Mouse (Mus musculus) forebrain, embryonic 10.5 days (tissue): Measurements from ENCODE around the gene Strn4. TPM values are rescaled to one million over a fixed set of nuclear protein-coding genes. Genes with fewer than 3 reads are reported as not detected.

ENCODE experiments used
- DNase-seq: peaks from one replicate; pipeline ENCODE4 v3.0.0-alpha.2; 2017; ENCODE audit warnings: low spot score; ENCODE audit errors: extremely low spot score
- H3K27ac ChIP-seq: fragments of 300-500 bp; sonication (generic); 2 replicates; pipeline ENCODE4 v1.5.1; 2016; ENCODE audit warnings: mild to moderate bottlenecking
- H3K27me3 ChIP-seq: fragments of 300-500 bp; sonication (generic); 2 replicates; pipeline ENCODE4 v1.6.1; 2016; ENCODE audit warnings: mild to moderate bottlenecking; ENCODE audit not compliant: poor library complexity, severe bottlenecking
- H3K36me3 ChIP-seq: fragments of 300-500 bp; sonication (generic); replicated peaks from 2 replicates; pipeline ENCODE4 v1.6.1; 2016; ENCODE audit warnings: mild to moderate bottlenecking, moderate library complexity
- H3K4me1 ChIP-seq: fragments of 300-500 bp; sonication (generic); 2 replicates; pipeline ENCODE4 v1.6.1; 2016
- H3K4me3 ChIP-seq: fragments of 300-500 bp; sonication (generic); 2 replicates; pipeline ENCODE4 v1.5.1; 2016; ENCODE audit warnings: mild to moderate bottlenecking, moderate library complexity
- H3K9me3 ChIP-seq: fragments of 300-500 bp; sonication (generic); 2 replicates; pipeline ENCODE4 v1.6.1; 2016; ENCODE audit warnings: mild to moderate bottlenecking, moderate library complexity
- WGBS: fragments of 180-500 bp; shearing (Covaris S2); methylation state at CpG from one replicate; pipeline ENCODE4 v1.1.7; 2016; 5-methylcytosine and 5-hydroxymethylcytosine counted together
- polyA plus RNA-seq: library from polyadenylated mRNA; unstranded; fragments of >200 nt; fragmentation: Nextera tagmentation; extraction: Ambion mirVana; gene quantifications from 2 replicates; pipeline ENCODE4 v1.2.1, GENCODE M21; 2016

Gene Strn4
- polyA plus RNA-seq, 1 experiment from 2014 or later: 120 TPM

GRCm38 (mm10) chr7:16847507-16847906 lies 31.8 kb downstream of the Strn4 start:
- peaks cover 47% of the 10 kb centered on the region for H3K36me3 ChIP-seq

GRCm38 (mm10) chr7:16848579-16848978 lies 32.9 kb downstream of the Strn4 start:
- Histone ChIP-seq H3K9me3 (no peaks in the 10 kb centered on the region), H3K27me3 (peaks cover 13% of the 10 kb centered on the region; the same call in 1 of the 2 replicates), H3K36me3 (peaks cover 55% of the 10 kb centered on the region), H3K27ac (no peak overlapping the region), H3K4me1 (peaks cover 30% of the 10 kb centered on the region), H3K4me3 (no peak overlapping the region)
- WGBS: 11% methylated on average over 17 of the region's 17 CpGs
- DNase-seq: peak; percentile 57

More at GRCm38 (mm10) chr7:16847507-16847906, 31.8 kb downstream of the Strn4 start:
- H3K27ac ChIP-seq: no peak overlapping the region
- peaks cover 13% of the 10 kb centered on the region; the same call in 1 of the 2 replicates for H3K27me3 ChIP-seq
- WGBS: 87% methylated on average over 19 of the region's 19 CpGs
- H3K9me3 ChIP-seq: no peaks in the 10 kb centered on the region
- peaks cover 38% of the 10 kb centered on the region for H3K4me1 ChIP-seq
- no peak overlapping the region for H3K4me3 ChIP-seq
- no peak for DNase-seq

GRCm38 (mm10) chr7:16851636-16852035 lies 35.9 kb downstream of the Strn4 start:
- DNase-seq: no peak
- Histone ChIP-seq H3K27me3 (no peaks in the 10 kb centered on the region), H3K27ac (no peak overlapping the region), H3K9me3 (no peaks in the 10 kb centered on the region), H3K4me1 (peaks cover 6% of the 10 kb centered on the region; the same call in 1 of the 2 replicates), H3K4me3 (no peak overlapping the region), H3K36me3 (peaks cover 79% of the 10 kb centered on the region)
- WGBS: 94% methylated on average over 4 of the region's 4 CpGs

GRCm38 (mm10) chr7:16853302-16853831 lies 37.7 kb downstream of the Strn4 start:
- no peaks in the 10 kb centered on the region for H3K27me3 ChIP-seq
- no peak overlapping the region for H3K4me3 ChIP-seq
- H3K36me3 ChIP-seq: peaks cover 93% of the 10 kb centered on the region
- 88% methylated on average over 14 of the region's 14 CpGs for WGBS
- DNase-seq: no peak
- no peak overlapping the region for H3K27ac ChIP-seq
- peaks cover 6% of the 10 kb centered on the region; the same call in 1 of the 2 replicates for H3K4me1 ChIP-seq
- no peaks in the 10 kb centered on the region for H3K9me3 ChIP-seq

GRCm38 (mm10) chr7:16858336-16858735 lies 42.6 kb downstream of the Strn4 start:
- Histone ChIP-seq H3K27ac (no peak overlapping the region), H3K27me3 (no peaks in the 10 kb centered on the region), H3K4me1 (no peaks in the 10 kb centered on the region), H3K9me3 (no peaks in the 10 kb centered on the region), H3K36me3 (peaks cover 77% of the 10 kb centered on the region), H3K4me3 (no peak overlapping the region)
- 20% methylated on average over 17 of the region's 17 CpGs for WGBS
- DNase-seq: peak; percentile 46

- peak; percentile 50 for DNase-seq
- Histone ChIP-seq H3K9me3 (no peaks in the 10 kb centered on the region; the same call in 1 of the 2 replicates), H3K4me1 (no peaks in the 10 kb centered on the region), H3K27me3 (no peaks in the 10 kb centered on the region), H3K27ac (no peak overlapping the region), H3K36me3 (peaks cover 77% of the 10 kb centered on the region), H3K4me3 (no peak overlapping the region)
- 40% methylated on average over 5 of the region's 5 CpGs for WGBS
These were observed 44.4 kb downstream of the Strn4 start for GRCm38 (mm10) chr7:16859902-16860651.

GRCm38 (mm10) chr7:16867488-16867887 lies 51.8 kb downstream of the Strn4 start:
- Histone ChIP-seq H3K36me3 (peaks cover 66% of the 10 kb centered on the region), H3K27me3 (no peaks in the 10 kb centered on the region), H3K4me1 (peaks cover 11% of the 10 kb centered on the region), H3K4me3 (no peak overlapping the region), H3K27ac (no peak overlapping the region), H3K9me3 (no peaks in the 10 kb centered on the region; the same call in 1 of the 2 replicates)
- WGBS: 84% methylated on average over 3 of the region's 3 CpGs
- no peak for DNase-seq

- no peaks in the 10 kb centered on the region for H3K27me3 ChIP-seq
- peak overlapping the region; percentile 48 for H3K4me3 ChIP-seq
- 6% methylated on average over 16 of the region's 16 CpGs for WGBS
- H3K36me3 ChIP-seq: peaks cover 46% of the 10 kb centered on the region
- no peaks in the 10 kb centered on the region; the same call in 1 of the 2 replicates for H3K9me3 ChIP-seq
- peak; percentile 77 for DNase-seq
- peak overlapping the region; percentile 77 for H3K27ac ChIP-seq
- peaks cover 19% of the 10 kb centered on the region for H3K4me1 ChIP-seq
These were observed 53.8 kb downstream of the Strn4 start for GRCm38 (mm10) chr7:16869497-16869896.

- 83% methylated on average over 10 of the region's 10 CpGs for WGBS
- no peak overlapping the region for H3K27ac ChIP-seq
- no peaks in the 10 kb centered on the region for H3K27me3 ChIP-seq
- H3K36me3 ChIP-seq: peaks cover 26% of the 10 kb centered on the region
- no peak overlapping the region for H3K4me3 ChIP-seq
- no peak for DNase-seq
- H3K9me3 ChIP-seq: no peaks in the 10 kb centered on the region
- peaks cover 34% of the 10 kb centered on the region for H3K4me1 ChIP-seq
These were observed 55.9 kb downstream of the Strn4 start for GRCm38 (mm10) chr7:16871600-16871999.

GRCm38 (mm10) chr7:16872478-16872877 lies 56.8 kb downstream of the Strn4 start:
- no peak for DNase-seq
- 91% methylated on average over 9 of the region's 9 CpGs for WGBS
- H3K4me1 ChIP-seq: peaks cover 42% of the 10 kb centered on the region
- no peaks in the 10 kb centered on the region for H3K9me3 ChIP-seq
- H3K36me3 ChIP-seq: peaks cover 18% of the 10 kb centered on the region
- H3K27me3 ChIP-seq: no peaks in the 10 kb centered on the region
- H3K4me3 ChIP-seq: no peak overlapping the region
- no peak overlapping the region for H3K27ac ChIP-seq

GRCm38 (mm10) chr7:16873392-16873791 lies 57.7 kb downstream of the Strn4 start:
- WGBS: 91% methylated on average over 4 of the region's 4 CpGs
- no peak for DNase-seq
- Histone ChIP-seq H3K27ac (no peak overlapping the region), H3K27me3 (no peaks in the 10 kb centered on the region), H3K4me3 (no peak overlapping the region), H3K4me1 (peaks cover 45% of the 10 kb centered on the region), H3K9me3 (no peaks in the 10 kb centered on the region), H3K36me3 (peaks cover 19% of the 10 kb centered on the region)

GRCm38 (mm10) chr7:16874190-16874589 lies 58.5 kb downstream of the Strn4 start:
- 5% methylated on average over 17 of the region's 17 CpGs for whole genome bisulfite sequencing
- Histone ChIP-seq H3K27ac (peak overlapping the region; percentile 93), H3K9me3 (no peaks in the 10 kb centered on the region), H3K4me3 (peak overlapping the region; percentile 82), H3K27me3 (no peaks in the 10 kb centered on the region), H3K36me3 (peaks cover 27% of the 10 kb centered on the region), H3K4me1 (peaks cover 47% of the 10 kb centered on the region)
- DNase-seq: peak; percentile 82

GRCm38 (mm10) chr7:16874756-16875309 lies 59.1 kb downstream of the Strn4 start:
- Histone ChIP-seq H3K27ac (peak overlapping the region; percentile 93), H3K27me3 (no peaks in the 10 kb centered on the region), H3K4me3 (peak overlapping the region; percentile 82), H3K9me3 (no peaks in the 10 kb centered on the region), H3K4me1 (peaks cover 46% of the 10 kb centered on the region), H3K36me3 (peaks cover 31% of the 10 kb centered on the region)
- DNase-seq: peak; percentile 100
- under 1% methylated on average over 33 of the region's 33 CpGs for WGBS
